Mouse (Mus musculus) intestine, embryonic 15.5 days (tissue): Measurements from ENCODE around the gene Xab2. TPM values are rescaled to one million over a fixed set of nuclear protein-coding genes. Genes with fewer than 3 reads are reported as not detected.
A peak's percentile ranks its signal among the peaks of the same experiment; 100 is the strongest.

ENCODE experiments used
- ATAC-seq: fragments of 200-750 bp; cut with Nextera tagmentation; 2 replicates; pipeline ENCODE4 v1.8.0; 2017; ENCODE audit warnings: moderate TSS enrichment, moderate library complexity
- H3K27ac ChIP-seq: fragments of 300-500 bp; sonication (generic); 2 replicates; pipeline ENCODE4 v1.5.1; 2015; ENCODE audit warnings: mild to moderate bottlenecking, inconsistent platforms
- H3K27me3 ChIP-seq: fragments of 300-500 bp; sonication (generic); replicated peaks from 2 replicates; pipeline ENCODE4 v1.6.1; 2015; ENCODE audit warnings: inconsistent platforms
- H3K36me3 ChIP-seq: fragments of 300-500 bp; sonication (generic); 2 replicates; pipeline ENCODE4 v1.6.1; 2015; ENCODE audit warnings: inconsistent platforms
- H3K4me1 ChIP-seq: fragments of 300-500 bp; sonication (generic); replicated peaks from 2 replicates; pipeline ENCODE4 v1.6.1; 2015; ENCODE audit warnings: inconsistent platforms
- H3K4me2 ChIP-seq: fragments of 300-500 bp; sonication (generic); replicated peaks from 2 replicates; pipeline ENCODE4 v1.6.1; 2015; ENCODE audit warnings: mild to moderate bottlenecking, inconsistent platforms
- H3K4me3 ChIP-seq: fragments of 300-500 bp; sonication (generic); replicated peaks from 2 replicates; pipeline ENCODE4 v1.5.1; 2015; ENCODE audit warnings: inconsistent platforms
- H3K9ac ChIP-seq: fragments of 300-500 bp; sonication (generic); 2 replicates; pipeline ENCODE4 v1.6.1; 2015; ENCODE audit warnings: inconsistent platforms
- H3K9me3 ChIP-seq: fragments of 300-500 bp; sonication (generic); 2 replicates; pipeline ENCODE4 v1.6.1; 2016; ENCODE audit warnings: inconsistent platforms
- WGBS: fragments of 180-500 bp; shearing (Covaris S2); methylation state at CpG from one replicate; pipeline ENCODE4 v1.1.7; 2015; 5-methylcytosine and 5-hydroxymethylcytosine counted together
- polyA plus RNA-seq: library from polyadenylated mRNA; unstranded; fragments of >200 nt; fragmentation: Nextera tagmentation; extraction: Ambion mirVana; gene quantifications from 2 replicates; pipeline ENCODE4 v1.2.1, GENCODE M21; 2015

Xab2 gene
- 45.2 and 50.9 TPM in 2 replicates for polyA plus RNA-seq

GRCm38 (mm10) chr8:3621199-3621970 is at the start of gene Xab2, which contains the start of gene Pet100:
Xab2 (minus strand) TSS chr8:3621316.
Pet100 (plus strand) TSS chr8:3621548.
- Histone ChIP-seq H3K4me2 (peak within 1 kb of the TSS; percentile 80), H3K36me3 (peaks cover 9% of the 10 kb centered on the region), H3K4me3 (peak within 1 kb of the TSS; percentile 76), H3K9me3 (no peaks in the 10 kb centered on the region), H3K27ac (no peak within 1 kb of the TSS), H3K27me3 (no peaks in the 10 kb centered on the region), H3K4me1 (peaks cover 13% of the 10 kb centered on the region), H3K9ac (peak within 1 kb of the TSS; percentile 69)
- under 1% methylated on average over 37 of the region's 37 CpGs for WGBS
- peak; percentile 99 for ATAC-seq

DNA sequence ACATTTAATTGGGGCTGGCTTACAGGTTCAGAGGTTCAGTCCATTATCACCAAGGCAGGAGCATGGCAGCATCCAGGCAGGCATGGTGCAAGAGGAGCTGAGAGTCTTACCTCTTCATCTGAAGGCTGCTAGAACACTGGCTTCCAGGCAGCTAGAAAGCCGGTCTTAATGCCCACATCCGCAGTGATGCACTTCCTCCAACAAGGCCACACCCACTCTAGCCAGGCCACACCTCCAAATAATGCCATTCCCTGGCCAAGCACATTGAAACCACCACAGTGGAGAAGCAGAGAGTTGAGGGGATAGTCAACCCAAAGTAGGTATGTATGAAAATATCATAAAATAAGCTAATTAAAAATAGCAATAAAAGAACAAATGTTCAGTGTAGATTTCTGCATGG is 49.3 kb upstream of the Xab2 start:
- no peak for ATAC-seq
- H3K9ac ChIP-seq: no peak overlapping the region
- H3K4me1 ChIP-seq: no peaks in the 10 kb centered on the region
- no peaks in the 10 kb centered on the region for H3K9me3 ChIP-seq
- H3K4me2 ChIP-seq: no peak overlapping the region
- no peak overlapping the region for H3K27ac ChIP-seq
- WGBS: 79% methylated on average over 2 of the region's 2 CpGs
- no peaks in the 10 kb centered on the region for H3K36me3 ChIP-seq
- H3K27me3 ChIP-seq: no peaks in the 10 kb centered on the region
- H3K4me3 ChIP-seq: no peak overlapping the region

DNA sequence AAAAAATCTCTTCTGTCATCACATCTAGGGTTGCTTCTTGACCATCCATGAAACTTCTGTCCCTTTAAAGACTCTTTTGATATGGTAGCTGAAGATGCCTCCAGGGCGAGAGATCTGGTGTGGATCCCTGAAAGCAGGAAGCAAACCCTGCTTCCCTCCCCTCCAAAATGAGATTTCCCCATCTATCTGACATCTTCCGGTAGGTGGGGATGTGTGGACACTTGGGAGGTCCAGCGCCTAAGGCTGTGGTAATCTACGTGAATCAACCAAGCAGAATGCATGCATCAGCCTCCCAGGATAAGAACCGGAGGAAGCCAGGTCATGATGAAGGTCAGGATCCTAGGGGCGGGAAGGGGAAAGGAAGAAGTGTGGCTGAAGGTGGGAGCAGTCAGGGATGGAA is 44.4 kb upstream of the Xab2 start, which contains the start of gene Mcemp1:
Gene Mcemp1 (plus strand): TSS at position 248 of the 400 bp plus-strand sequence.
- H3K4me1 ChIP-seq: no peaks in the 10 kb centered on the region; the same call in 1 of the 2 replicates
- H3K9me3 ChIP-seq: no peaks in the 10 kb centered on the region
- H3K4me3 ChIP-seq: no peak within 1 kb of the TSS
- ATAC-seq: no peak
- H3K36me3 ChIP-seq: no peaks in the 10 kb centered on the region
- 73% methylated on average over 6 of the region's 6 CpGs for WGBS
- no peak within 1 kb of the TSS for H3K4me2 ChIP-seq
- no peak within 1 kb of the TSS for H3K27ac ChIP-seq
- H3K9ac ChIP-seq: no peak within 1 kb of the TSS
- no peaks in the 10 kb centered on the region for H3K27me3 ChIP-seq

DNA sequence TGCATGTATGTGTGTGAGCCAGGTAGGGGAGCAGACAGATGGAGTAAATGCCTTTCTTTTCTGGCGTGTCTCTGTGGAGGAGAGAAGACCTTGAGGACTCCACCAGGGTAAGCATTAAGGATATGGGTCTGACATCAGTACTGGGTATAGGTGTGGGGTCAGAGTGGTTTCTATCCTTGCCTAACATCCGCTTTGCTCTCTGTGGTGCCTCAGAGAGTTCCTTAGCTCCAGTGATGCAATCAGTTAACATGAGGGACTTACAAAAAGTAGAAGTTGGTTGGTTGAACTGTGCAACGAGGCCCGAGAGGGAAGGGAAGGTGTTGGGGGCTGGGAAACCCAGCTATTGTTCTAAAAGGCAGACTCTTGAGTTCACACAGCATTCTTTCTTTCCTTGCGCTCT is 43.3 kb upstream of the Xab2 start:
- ATAC-seq: no peak
- Histone ChIP-seq H3K4me3 (no peak overlapping the region), H3K4me1 (no peaks in the 10 kb centered on the region; the same call in 1 of the 2 replicates), H3K27me3 (no peaks in the 10 kb centered on the region), H3K27ac (no peak overlapping the region), H3K9ac (no peak overlapping the region), H3K4me2 (no peak overlapping the region), H3K36me3 (no peaks in the 10 kb centered on the region), H3K9me3 (no peaks in the 10 kb centered on the region)
- 68% methylated on average over 5 of the region's 5 CpGs for WGBS

- Histone ChIP-seq H3K4me2 (no peak overlapping the region), H3K36me3 (no peaks in the 10 kb centered on the region), H3K4me1 (no peaks in the 10 kb centered on the region; the same call in 1 of the 2 replicates), H3K27me3 (no peaks in the 10 kb centered on the region), H3K9ac (no peak overlapping the region), H3K4me3 (no peak overlapping the region), H3K9me3 (no peaks in the 10 kb centered on the region), H3K27ac (no peak overlapping the region)
- WGBS: 83% methylated on average over 8 of the region's 8 CpGs
- ATAC-seq: no peak
Observed at GRCm38 (mm10) chr8:3660889-3661288, 39.8 kb upstream of the Xab2 start.

DNA sequence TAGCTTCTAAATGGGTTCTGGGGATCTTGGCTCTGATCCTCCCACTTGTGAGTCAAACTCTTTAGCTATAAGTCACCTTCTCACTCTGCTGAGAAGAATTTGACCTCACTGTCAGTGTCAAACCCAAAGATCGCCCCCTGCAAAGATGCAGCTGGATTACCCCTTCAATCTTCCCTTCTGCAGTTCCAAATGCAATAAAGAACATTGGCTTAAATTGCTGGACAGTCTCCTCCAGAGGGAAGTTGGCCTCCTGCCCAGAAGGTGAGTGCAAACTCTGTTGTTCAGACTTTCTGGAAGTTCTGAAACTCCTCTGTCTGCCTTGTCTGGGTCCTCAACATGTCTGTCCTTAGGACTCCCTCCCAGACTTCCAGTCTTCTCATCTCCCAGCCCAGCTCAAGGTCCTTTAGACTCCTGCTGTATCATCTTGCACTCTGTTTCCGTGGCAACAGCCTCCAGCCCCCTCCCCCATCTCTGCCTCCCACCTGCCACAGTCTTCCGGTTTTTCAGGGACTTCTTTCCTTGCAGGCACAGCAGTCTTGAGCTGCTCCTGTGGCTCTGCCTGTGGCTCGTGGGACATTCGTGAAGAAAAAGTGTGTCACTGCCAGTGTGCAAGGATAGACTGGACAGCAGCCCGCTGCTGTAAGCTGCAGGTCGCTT is 35.7 kb upstream of the Xab2 start:
- Histone ChIP-seq H3K4me2 (no peak overlapping the region), H3K27me3 (no peaks in the 10 kb centered on the region), H3K27ac (no peak overlapping the region), H3K36me3 (no peaks in the 10 kb centered on the region), H3K9ac (no peak overlapping the region), H3K4me3 (no peak overlapping the region), H3K4me1 (no peaks in the 10 kb centered on the region), H3K9me3 (no peaks in the 10 kb centered on the region)
- WGBS: 22% methylated on average over 7 of the region's 7 CpGs
- no peak for ATAC-seq

DNA sequence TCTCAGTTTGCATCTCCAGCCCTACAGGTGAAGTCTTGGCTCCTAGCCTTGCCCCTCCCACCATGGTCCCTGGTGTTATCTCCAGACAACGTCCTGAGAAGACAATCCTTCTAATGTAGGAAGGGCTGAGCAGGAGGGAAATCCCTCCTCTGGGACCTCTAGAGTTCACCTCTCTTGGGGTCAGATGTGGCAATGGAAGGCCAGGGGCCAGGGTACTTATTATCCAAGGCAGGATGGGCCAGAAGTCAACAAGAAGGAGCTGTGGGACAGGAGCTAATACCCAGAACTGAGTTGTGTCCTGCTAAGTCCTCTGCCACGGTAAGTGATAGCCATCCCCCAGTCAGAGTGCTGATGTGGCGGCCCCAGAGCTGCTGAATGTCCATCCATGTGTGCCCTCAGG is 34.4 kb upstream of the Xab2 start, which contains the start of gene Retn:
Gene Retn (plus strand): TSS at position 245 of the 400 bp plus-strand sequence.
- Histone ChIP-seq H3K9ac (no peak within 1 kb of the TSS), H3K4me2 (no peak within 1 kb of the TSS), H3K27ac (no peak within 1 kb of the TSS), H3K4me1 (no peaks in the 10 kb centered on the region), H3K4me3 (no peak within 1 kb of the TSS), H3K36me3 (no peaks in the 10 kb centered on the region), H3K27me3 (no peaks in the 10 kb centered on the region), H3K9me3 (no peaks in the 10 kb centered on the region)
- no peak for ATAC-seq
- 70% methylated on average over 3 of the region's 3 CpGs for WGBS

- H3K4me3 ChIP-seq: no peak overlapping the region
- H3K9me3 ChIP-seq: no peaks in the 10 kb centered on the region
- H3K4me2 ChIP-seq: no peak overlapping the region
- no peak overlapping the region for H3K27ac ChIP-seq
- H3K27me3 ChIP-seq: no peaks in the 10 kb centered on the region
- H3K4me1 ChIP-seq: no peaks in the 10 kb centered on the region
- 70% methylated on average over 11 of the region's 11 CpGs for WGBS
- no peak overlapping the region for H3K9ac ChIP-seq
- H3K36me3 ChIP-seq: no peaks in the 10 kb centered on the region
- peak; percentile 12; the same call in 1 of the 2 replicates for ATAC-seq
Observed at GRCm38 (mm10) chr8:3654726-3655508, 33.8 kb upstream of the Xab2 start.

DNA sequence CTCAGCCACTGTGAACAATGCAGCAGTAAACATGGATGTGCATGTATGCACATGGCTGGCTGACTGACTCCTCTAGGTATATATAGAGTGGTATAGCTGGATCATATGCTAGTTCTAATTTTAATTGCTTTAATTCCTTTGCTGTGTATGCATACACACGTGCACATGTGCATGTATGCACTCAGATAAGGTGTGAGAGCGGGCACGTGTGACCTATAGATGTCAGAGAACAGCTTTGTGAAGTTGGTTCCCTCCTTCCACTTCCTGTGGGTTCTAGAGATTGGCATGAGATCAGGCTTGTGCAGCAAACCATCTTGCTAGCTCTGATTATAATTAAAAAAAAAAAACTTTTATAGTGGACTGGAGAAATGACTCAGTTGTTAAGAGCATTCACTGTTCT is 31.7 kb upstream of the Xab2 start:
- H3K27me3 ChIP-seq: no peaks in the 10 kb centered on the region
- H3K36me3 ChIP-seq: no peaks in the 10 kb centered on the region
- 63% methylated on average over 3 of the region's 3 CpGs for WGBS
- no peak for ATAC-seq
- H3K9me3 ChIP-seq: no peaks in the 10 kb centered on the region
- H3K4me3 ChIP-seq: no peak overlapping the region
- no peak overlapping the region for H3K4me2 ChIP-seq
- no peaks in the 10 kb centered on the region for H3K4me1 ChIP-seq
- no peak overlapping the region for H3K27ac ChIP-seq
- H3K9ac ChIP-seq: no peak overlapping the region

DNA sequence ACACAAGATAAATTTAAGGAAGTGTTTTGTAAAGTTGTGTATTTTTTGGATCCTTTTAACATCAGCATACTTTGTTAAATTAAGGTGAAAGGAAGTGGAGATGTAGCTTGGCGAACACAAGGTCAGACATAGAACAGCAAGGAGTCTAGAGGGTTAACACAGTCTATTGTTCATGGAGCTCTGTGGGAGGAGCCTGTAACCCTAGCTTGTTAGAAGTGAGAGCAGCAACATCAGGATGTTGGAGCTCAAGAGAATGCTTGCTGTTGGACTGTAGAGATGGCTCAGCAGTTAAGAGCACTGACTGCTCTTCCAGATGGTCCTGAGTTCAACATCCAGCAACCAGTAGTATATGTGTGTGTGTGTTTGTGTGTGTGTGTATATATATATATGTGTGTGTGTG is 27.9 kb upstream of the Xab2 start:
- Histone ChIP-seq H3K9ac (no peak overlapping the region), H3K27ac (no peak overlapping the region), H3K9me3 (no peaks in the 10 kb centered on the region), H3K27me3 (no peaks in the 10 kb centered on the region), H3K36me3 (no peaks in the 10 kb centered on the region), H3K4me3 (no peak overlapping the region), H3K4me2 (no peak overlapping the region), H3K4me1 (no peaks in the 10 kb centered on the region)
- WGBS: 39% methylated on average over 1 of the region's 1 CpGs
- ATAC-seq: no peak

DNA sequence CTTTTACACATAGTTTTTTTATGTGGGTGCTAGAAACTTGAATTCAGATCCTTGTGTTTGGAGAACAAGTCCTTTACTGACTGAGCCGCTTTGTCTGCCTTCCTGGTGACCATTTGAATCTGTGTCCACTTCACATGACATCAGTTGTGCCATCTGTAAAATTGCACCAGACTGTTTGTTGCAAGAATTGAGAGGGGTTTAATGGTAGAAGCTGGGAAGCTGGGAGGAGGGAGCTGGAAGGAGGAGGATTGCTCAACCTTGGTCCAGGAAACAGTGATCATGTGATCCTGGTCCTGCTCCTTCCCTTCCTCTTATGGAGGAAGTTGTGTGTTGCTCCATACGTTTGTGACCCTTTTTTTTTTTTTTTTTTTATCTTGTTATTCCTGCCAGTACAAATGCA is 27.2 kb upstream of the Xab2 start:
- no peak overlapping the region for H3K4me2 ChIP-seq
- H3K9ac ChIP-seq: no peak overlapping the region
- no peak overlapping the region for H3K4me3 ChIP-seq
- no peaks in the 10 kb centered on the region for H3K36me3 ChIP-seq
- H3K4me1 ChIP-seq: no peaks in the 10 kb centered on the region
- 68% methylated on average over 2 of the region's 2 CpGs for WGBS
- ATAC-seq: no peak
- H3K9me3 ChIP-seq: no peaks in the 10 kb centered on the region
- H3K27me3 ChIP-seq: no peaks in the 10 kb centered on the region
- H3K27ac ChIP-seq: no peak overlapping the region

DNA sequence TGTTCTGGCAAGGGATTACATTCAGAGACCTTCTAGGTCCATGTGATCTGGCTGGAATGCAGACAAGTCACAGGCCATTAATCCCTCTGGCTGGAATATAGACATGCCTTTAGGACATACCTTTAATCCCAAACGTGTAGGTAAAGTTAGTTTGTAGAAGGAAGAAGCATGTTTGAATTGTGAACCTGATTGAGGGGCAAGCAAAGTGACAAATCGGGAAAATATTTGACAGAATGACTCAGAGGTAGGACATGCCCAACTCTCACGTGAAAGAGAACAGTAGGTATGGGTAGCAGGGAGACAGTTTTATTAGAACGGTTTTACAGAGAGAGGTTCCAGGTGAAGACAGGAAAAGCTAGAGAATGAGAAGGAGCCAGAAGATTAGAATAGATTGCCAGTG is 26.4 kb upstream of the Xab2 start:
- H3K9ac ChIP-seq: no peak overlapping the region
- H3K4me2 ChIP-seq: no peak overlapping the region
- no peaks in the 10 kb centered on the region for H3K4me1 ChIP-seq
- no peak overlapping the region for H3K4me3 ChIP-seq
- H3K27ac ChIP-seq: no peak overlapping the region
- no peaks in the 10 kb centered on the region for H3K9me3 ChIP-seq
- WGBS: 69% methylated on average over 4 of the region's 4 CpGs
- no peak for ATAC-seq
- H3K36me3 ChIP-seq: no peaks in the 10 kb centered on the region
- no peaks in the 10 kb centered on the region for H3K27me3 ChIP-seq
